Comparison of ENCODE assay signal across 9 mouse cellular contexts in the genomic region with DNA sequence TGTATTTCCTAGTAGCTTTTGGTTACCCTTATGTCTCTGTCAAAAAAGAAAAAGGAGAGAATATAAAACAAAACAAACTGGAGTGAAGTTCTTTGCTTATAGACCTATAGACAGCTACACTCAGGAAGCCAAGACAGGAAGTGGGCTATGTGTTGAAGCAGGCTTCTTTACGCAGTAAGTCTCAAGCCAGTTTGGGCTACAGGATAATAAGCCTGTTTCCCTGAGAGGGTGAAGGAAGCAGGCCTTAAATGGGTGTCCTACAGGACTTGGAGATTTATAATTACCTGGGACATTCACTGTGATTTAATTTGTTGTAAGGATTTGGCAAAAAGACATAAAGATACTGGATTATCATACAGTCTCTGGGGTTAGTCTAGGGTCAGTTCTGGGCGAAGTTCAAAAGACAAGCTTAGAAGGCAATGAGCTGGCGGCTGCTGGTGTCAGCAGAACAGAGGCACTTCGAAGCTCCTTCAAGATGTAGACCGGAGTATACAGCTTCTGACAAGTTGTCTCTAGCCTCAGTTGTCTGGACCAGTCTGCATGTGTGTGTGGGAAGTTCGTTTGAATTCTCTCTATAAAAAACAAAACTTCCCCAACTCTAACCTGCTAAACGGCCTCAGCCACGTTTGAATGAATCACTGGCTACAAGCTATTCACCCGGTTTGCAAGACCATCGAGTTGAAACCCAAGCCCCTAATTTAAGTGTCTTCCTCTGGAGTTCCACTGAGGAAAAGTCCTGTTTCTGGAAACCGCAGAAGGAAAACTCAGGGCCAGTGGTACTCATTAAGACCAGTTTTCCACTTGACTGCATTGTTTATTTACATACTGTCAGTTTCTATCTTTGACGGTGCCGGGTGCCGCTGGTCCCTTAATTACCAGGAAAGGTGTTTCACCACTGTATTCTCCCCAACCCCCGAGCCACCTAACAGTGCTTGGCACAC. TPM values are rescaled to one million over a fixed set of nuclear protein-coding genes. Genes with fewer than 3 reads are reported as not detected.
A peak's percentile ranks its signal among the peaks of the same experiment; 100 is the strongest.
DNase-seq lines count a peak whose midpoint lies in the region; ATAC-seq and TF ChIP-seq lines count a peak whose summit lies in the region.
"Had no signal": no experiment of that assay in that cellular context is flagged by ENCODE, and none has a peak within 500 bp of the region (broad histone marks: within the 10 kb centered on the region; RNA-seq: fewer than 3 reads in every experiment).

No protein-coding gene starts in this region.

- no peaks in the 10 kb centered on the region for H3K79me2 ChIP-seq in heart, adult 2 months (replicated peaks; ENCODE audit: control insufficient read depth, insufficient read depth, low read length)

- no peaks in the 10 kb centered on the region for H3K9me3 ChIP-seq in heart, embryonic 13.5 days
- H3K9me3 ChIP-seq in intestine, embryonic 14.5 days (ENCODE audit: control insufficient read depth, low read length): no peaks in the 10 kb centered on the region
- no peaks in the 10 kb centered on the region for H3K9me3 ChIP-seq in liver, postnatal 0 days (ENCODE audit: low read length)

- no peak for TF ChIP-seq POLR2A in heart, adult 2 months (IDR thresholded peaks at IDR 0.05; ENCODE audit: insufficient read depth, low read depth, low read length)
- no peak for TF ChIP-seq POLR2A in bone marrow macrophage, adult 2 months (IDR thresholded peaks at IDR 0.05; ENCODE audit: borderline replicate concordance, low read depth, low read length)

- no peak for ATAC-seq in heart, embryonic 13.5 days (ENCODE audit: extremely low read depth, insufficient number of reproducible peaks, low FRiP score, low TSS enrichment)
- ATAC-seq in intestine, embryonic 14.5 days (replicated peaks; ENCODE audit: low FRiP score, low TSS enrichment, low read depth): no peak
- no peak for ATAC-seq in liver, postnatal 0 days
- ATAC-seq in megakaryocyte-erythroid progenitor cell, adult 5-6 weeks (replicated peaks; ENCODE audit: low FRiP score, low TSS enrichment, poor library complexity, severe bottlenecking): no peak

- TF ChIP-seq CTCF in heart, adult 2 months (IDR thresholded peaks at IDR 0.05): no peak
- no peak for TF ChIP-seq CTCF in bone marrow macrophage, adult 2 months (IDR thresholded peaks at IDR 0.05; ENCODE audit: low read depth, low read length)
- no peak for TF ChIP-seq CTCF in liver, postnatal 0 days (IDR thresholded peaks at IDR 0.05; ENCODE audit: low read depth)

- H3K36me3 ChIP-seq in heart, embryonic 13.5 days: no peaks in the 10 kb centered on the region
- H3K36me3 ChIP-seq in heart, adult 2 months (ENCODE audit: control insufficient read depth, insufficient read depth, low read length): no peaks in the 10 kb centered on the region
- no peaks in the 10 kb centered on the region for H3K36me3 ChIP-seq in intestine, embryonic 14.5 days (ENCODE audit: control insufficient read depth, insufficient read depth, low read length)
- peaks cover 8% of the 10 kb centered on the region for H3K36me3 ChIP-seq in liver, postnatal 0 days (replicated peaks; ENCODE audit: insufficient read depth, low read length)

- peaks cover 40% of the 10 kb centered on the region for H3K4me1 ChIP-seq in heart, embryonic 13.5 days
- no peaks in the 10 kb centered on the region for H3K4me1 ChIP-seq in heart, adult 2 months (ENCODE audit: control insufficient read depth, insufficient read depth, low read length)
- peaks cover 32% of the 10 kb centered on the region for H3K4me1 ChIP-seq in bone marrow macrophage, adult 2 months (ENCODE audit: control insufficient read depth, insufficient read depth, low read length)
- no peaks in the 10 kb centered on the region; the same call in 1 of the 2 replicates for H3K4me1 ChIP-seq in intestine, embryonic 14.5 days (replicated peaks; ENCODE audit: control insufficient read depth, insufficient read depth, low read length)
- peaks cover 27% of the 10 kb centered on the region for H3K4me1 ChIP-seq in liver, postnatal 0 days (ENCODE audit: insufficient read depth)

- intact Hi-C loops in heart, adult 2 months (cut with DNase I): no loop called here

- peak overlapping the region; percentile 87 for H3K4me3 ChIP-seq in heart, embryonic 13.5 days
- no peak overlapping the region for H3K4me3 ChIP-seq in heart, adult 2 months
- H3K4me3 ChIP-seq in bone marrow macrophage, adult 2 months (ENCODE audit: insufficient read depth, low read length): peak overlapping the region; percentile 64
- peak overlapping the region; percentile 57; the same call in 1 of the 2 replicates for H3K4me3 ChIP-seq in intestine, embryonic 14.5 days (ENCODE audit: low read depth, low read length)
- peak overlapping the region; percentile 79 for H3K4me3 ChIP-seq in liver, postnatal 0 days (ENCODE audit: low read depth, low read length)

- 26% methylated on average over 15 of the region's 15 CpGs for WGBS in heart, embryonic 13.5 days
- WGBS in heart, adult 2 months: 63% methylated on average over 15 of the region's 15 CpGs
- WGBS in intestine, embryonic 14.5 days: 34% methylated on average over 15 of the region's 15 CpGs
- WGBS in liver, postnatal 0 days (ENCODE audit: insufficient replicate concordance): 16% methylated on average over 15 of the region's 15 CpGs

- no peak for TF ChIP-seq EP300 in heart, adult 2 months (IDR thresholded peaks at IDR 0.05; ENCODE audit: insufficient read depth, low read depth, low read length)
- TF ChIP-seq EP300 in liver, postnatal 0 days (IDR thresholded peaks at IDR 0.05; ENCODE audit: low read depth): no peak

- H3K27me3 ChIP-seq in heart, embryonic 13.5 days (replicated peaks): peaks cover 11% of the 10 kb centered on the region
- H3K27me3 ChIP-seq in heart, adult 2 months (ENCODE audit: control insufficient read depth, insufficient read depth, low read length): no peaks in the 10 kb centered on the region
- H3K27me3 ChIP-seq in intestine, embryonic 14.5 days (replicated peaks; ENCODE audit: control insufficient read depth, insufficient read depth, low read length): peaks cover 10% of the 10 kb centered on the region; the same call in 1 of the 2 replicates
- H3K27me3 ChIP-seq in liver, postnatal 0 days (ENCODE audit: insufficient read depth, low read length): no peaks in the 10 kb centered on the region

- H3K9ac ChIP-seq in heart, embryonic 13.5 days: peak overlapping the region; percentile 92
- no peak overlapping the region for H3K9ac ChIP-seq in heart, adult 2 months (ENCODE audit: low read depth, low read length)
- H3K9ac ChIP-seq in intestine, embryonic 14.5 days (ENCODE audit: low read length): peak overlapping the region; percentile 87; the same call in 1 of the 2 replicates
- peak overlapping the region; percentile 86 for H3K9ac ChIP-seq in liver, postnatal 0 days (replicated peaks)

- DNase-seq in heart, adult 2 months: no peak
- DNase-seq in intestine, embryonic 14.5 days (ENCODE audit: low spot score): no peak
- no peak for DNase-seq in liver, postnatal 0 days
- peak; percentile 32 to 47 for DNase-seq in thymus, postnatal 10 days (ENCODE audit: low spot score in 2 of 2)
- DNase-seq in frontal cortex, postnatal 36 days (ENCODE audit: low spot score in 2 of 2): no peak

- no peak overlapping the region for H3K27ac ChIP-seq in heart, embryonic 13.5 days (replicated peaks)
- H3K27ac ChIP-seq in heart, adult 2 months: no peak overlapping the region
- H3K27ac ChIP-seq in bone marrow macrophage, adult 2 months (ENCODE audit: insufficient read depth, low read depth, low read length): peak overlapping the region; percentile 72
- no peak overlapping the region for H3K27ac ChIP-seq in intestine, embryonic 14.5 days (ENCODE audit: low read depth)
- H3K27ac ChIP-seq in liver, postnatal 0 days (ENCODE audit: low read depth): peak overlapping the region; percentile 99

- peak overlapping the region; percentile 90 for H3K4me2 ChIP-seq in heart, embryonic 13.5 days
- peak overlapping the region; percentile 79 for H3K4me2 ChIP-seq in intestine, embryonic 14.5 days (ENCODE audit: low read length)
- H3K4me2 ChIP-seq in liver, postnatal 0 days (ENCODE audit: low read depth, low read length): peak overlapping the region; percentile 95

RNA-seq across cellular contexts. Expression of a gene that starts 2.0 kb away (rescaled TPM):
- 3.8 and 3.9 TPM in 2 replicates for polyA plus RNA-seq in heart, embryonic 13.5 days (2015; fragmentation: Nextera tagmentation; extraction: Ambion mirVana)
- total RNA-seq in heart, adult 2 months (2021): 1 to 10 TPM; 1.2 to 1.3 TPM
- 1.5 and 1.8 TPM in 2 replicates for polyA plus RNA-seq in heart, adult 2 months (2012; rRNA removed)
- 3.7 and 4.4 TPM in 2 replicates for polyA plus RNA-seq in bone marrow macrophage, adult 2 months (2012; ENCODE audit: insufficient read depth, insufficient read length, missing spikeins)
- polyA plus RNA-seq in intestine, embryonic 14.5 days (2014; fragmentation: Nextera tagmentation; extraction: Ambion mirVana): 2.8 and 3.9 TPM in 2 replicates
- 11.8 and 13.1 TPM in 2 replicates for polyA plus RNA-seq in liver, postnatal 0 days (2015; fragmentation: Nextera tagmentation; extraction: Ambion mirVana)
- 7.3 and 9.3 TPM in 2 replicates for total RNA-seq in megakaryocyte-erythroid progenitor cell, adult 5-6 weeks (2014; fragmentation: Nextera tagmentation)
- total RNA-seq in megakaryocyte-erythroid progenitor cell, adult 5-6 weeks (2017): 4.1 and 4.7 TPM in 2 replicates

RNA-seq across cellular contexts. Expression of a gene that starts 2.2 kb away (rescaled TPM):
- 9.6 and 9.7 TPM in 2 replicates for polyA plus RNA-seq in heart, embryonic 13.5 days (2015; fragmentation: Nextera tagmentation; extraction: Ambion mirVana)
- 1 to 10 TPM; 4.9 to 8.2 TPM for total RNA-seq in heart, adult 2 months (2021)
- polyA plus RNA-seq in heart, adult 2 months (2012; rRNA removed): 1.8 and 2.1 TPM in 2 replicates
- 32.6 and 38.7 TPM in 2 replicates for polyA plus RNA-seq in bone marrow macrophage, adult 2 months (2012; ENCODE audit: insufficient read depth, insufficient read length, missing spikeins)
- polyA plus RNA-seq in intestine, embryonic 14.5 days (2014; fragmentation: Nextera tagmentation; extraction: Ambion mirVana): 7.1 and 7.3 TPM in 2 replicates
- 18.8 and 19.0 TPM in 2 replicates for polyA plus RNA-seq in liver, postnatal 0 days (2015; fragmentation: Nextera tagmentation; extraction: Ambion mirVana)
- total RNA-seq in megakaryocyte-erythroid progenitor cell, adult 5-6 weeks (2014; fragmentation: Nextera tagmentation): 40.6 and 46.9 TPM in 2 replicates
- 16.5 and 20.6 TPM in 2 replicates for total RNA-seq in megakaryocyte-erythroid progenitor cell, adult 5-6 weeks (2017)

RNA-seq across cellular contexts. Expression of a gene that starts 45.4 kb away (rescaled TPM):
- 33.4 and 38.1 TPM in 2 replicates for polyA plus RNA-seq in heart, embryonic 13.5 days (2015; fragmentation: Nextera tagmentation; extraction: Ambion mirVana)
- total RNA-seq in heart, adult 2 months (2021): 10 to 100 TPM; 50.2 to 57.5 TPM
- polyA plus RNA-seq in heart, adult 2 months (2012; rRNA removed): 52.4 and 99.9 TPM in 2 replicates
- 32.5 and 35.5 TPM in 2 replicates for polyA plus RNA-seq in bone marrow macrophage, adult 2 months (2012; ENCODE audit: insufficient read depth, insufficient read length, missing spikeins)
- 41.8 and 43.0 TPM in 2 replicates for polyA plus RNA-seq in intestine, embryonic 14.5 days (2014; fragmentation: Nextera tagmentation; extraction: Ambion mirVana)
- polyA plus RNA-seq in liver, postnatal 0 days (2015; fragmentation: Nextera tagmentation; extraction: Ambion mirVana): 9.4 and 11.0 TPM in 2 replicates
- total RNA-seq in megakaryocyte-erythroid progenitor cell, adult 5-6 weeks (2014; fragmentation: Nextera tagmentation): 50.3 and 51.7 TPM in 2 replicates
- total RNA-seq in megakaryocyte-erythroid progenitor cell, adult 5-6 weeks (2017): 79.1 and 90.9 TPM in 2 replicates

RNA-seq across cellular contexts. Expression of a gene that starts 57.5 kb away (rescaled TPM):
- 0.05 TPM in 1 of 2 replicates, not detected in the other for polyA plus RNA-seq in heart, embryonic 13.5 days (2015; fragmentation: Nextera tagmentation; extraction: Ambion mirVana)
- not detected for total RNA-seq in heart, adult 2 months (2021)
- not detected in 2 replicates for polyA plus RNA-seq in heart, adult 2 months (2012; rRNA removed)
- polyA plus RNA-seq in bone marrow macrophage, adult 2 months (2012; ENCODE audit: insufficient read depth, insufficient read length, missing spikeins): 0.40 and 0.49 TPM in 2 replicates
- not detected in 2 replicates for polyA plus RNA-seq in intestine, embryonic 14.5 days (2014; fragmentation: Nextera tagmentation; extraction: Ambion mirVana)
- polyA plus RNA-seq in liver, postnatal 0 days (2015; fragmentation: Nextera tagmentation; extraction: Ambion mirVana): not detected in 2 replicates
- 0.12 TPM in 1 of 2 replicates, not detected in the other for total RNA-seq in megakaryocyte-erythroid progenitor cell, adult 5-6 weeks (2014; fragmentation: Nextera tagmentation)
- 1.2 TPM in 1 of 2 replicates, not detected in the other for total RNA-seq in megakaryocyte-erythroid progenitor cell, adult 5-6 weeks (2017)
- polyA plus RNA-seq: large intestine, adult 2 months had no signal

Comparison
In these comparisons a context has a peak if more than half of its experiments do, and no peak if none do; other contexts are left out.
1. H3K27ac ChIP-seq: peak in bone marrow macrophage, adult 2 months (single experiment) and liver, postnatal 0 days (single experiment); none in heart, embryonic 13.5 days (single experiment), heart, adult 2 months (single experiment) and intestine, embryonic 14.5 days (single experiment).
2. DNase-seq: peak in thymus, postnatal 10 days (2 of 2); none in heart, adult 2 months (0 of 2), intestine, embryonic 14.5 days (single experiment), liver, postnatal 0 days (single experiment) and frontal cortex, postnatal 36 days (0 of 2).
3. Peak in every context shown above with its lines, with median percentiles within 50 percentile points of each other: H3K4me2 ChIP-seq.